Mouse (Mus musculus) heart, adult 10 weeks (tissue): ENCODE results near the gene Gm49380. TPM values are rescaled to one million over a fixed set of nuclear protein-coding genes. Genes with fewer than 3 reads are reported as not detected.

Experiments
- polyA plus RNA-seq: library from polyadenylated mRNA; stranded (reverse); fragments of 350-450 nt; fragmentation: Illumina TruSeq; extraction: RNeasy Lipid Tissue Mini Kit (QIAGEN cat#74804); gene quantifications from one replicate; pipeline ENCODE4 v1.2.3, GENCODE M21; 2014; ENCODE audit warnings: low read depth, low replicate concordance

The Gm49380 gene
- polyA plus RNA-seq = 0.18 TPM

GRCm38 (mm10) chr9:44113105-44113789, at the start of gene Gm49380, which contains the start of gene Rnf26:
TSS of gene Gm49380 (minus strand) at chr9:44113500.
TSS of gene Rnf26 (minus strand) at chr9:44113517.

GRCm38 (mm10) chr9:44134101-44134850, 21.0 kb upstream of the Gm49380 start, which contains the start of gene Mcam:
TSS of gene Mcam (plus strand) at chr9:44134469.

GRCm38 (mm10) chr9:44107110-44107509, 6.2 kb downstream of the Gm49380 start, which contains the start of gene C1qtnf5:
TSS of gene C1qtnf5 (plus strand) at chr9:44107245.

GRCm38 (mm10) chr9:44101490-44101889, 11.8 kb downstream of the Gm49380 start, which contains the start of gene Mfrp:
TSS of gene Mfrp (plus strand) at chr9:44101729.

GRCm38 (mm10) chr9:44066785-44067225, 46.5 kb downstream of the Gm49380 start, which contains the start of gene Usp2:
TSS of gene Usp2 (plus strand) at chr9:44067021.

GRCm38 (mm10) chr9:44042836-44043707, 70.2 kb downstream of the Gm49380 start, which contains the start of gene Thy1:
TSS of gene Thy1 (plus strand) at chr9:44043384.

Other genes with a start within 250 kb of the Gm49380 start
- 18.9 TPM for gene Thy1, start 70.1 kb downstream of the Gm49380 start, polyA plus RNA-seq
- gene Usp2, start 46.5 kb downstream of the Gm49380 start, polyA plus RNA-seq = 58.5 TPM
- not detected for gene Mfrp, start 11.8 kb downstream of the Gm49380 start, polyA plus RNA-seq
- gene C1qtnf5, start 6.3 kb downstream of the Gm49380 start, polyA plus RNA-seq = 5.8 TPM
- gene Rnf26, start within 50 bp of the Gm49380 start, polyA plus RNA-seq = 5.6 TPM
- 45.0 TPM for gene Mcam, start 21.0 kb upstream of the Gm49380 start, polyA plus RNA-seq
- gene Cbl, start 120.5 kb upstream of the Gm49380 start, polyA plus RNA-seq = 9.4 TPM
- gene Ccdc153, start 127.2 kb upstream of the Gm49380 start, polyA plus RNA-seq = not detected
- 2.5 TPM for gene Pdzd3, start 138.0 kb upstream of the Gm49380 start, polyA plus RNA-seq
- gene Nlrx1, start 155.1 kb upstream of the Gm49380 start, polyA plus RNA-seq = 13.5 TPM
- 0.47 TPM for gene Abcg4, start 175.1 kb upstream of the Gm49380 start, polyA plus RNA-seq
- 7.7 TPM for gene Hinfp, start 192.2 kb upstream of the Gm49380 start, polyA plus RNA-seq
- gene C2cd2l, start 206.8 kb upstream of the Gm49380 start, polyA plus RNA-seq = 16.3 TPM
- gene Dpagt1, start 212.5 kb upstream of the Gm49380 start, polyA plus RNA-seq = 17.7 TPM
- gene H2afx, start 221.2 kb upstream of the Gm49380 start, polyA plus RNA-seq = 8.9 TPM
- gene Hmbs, start 230.7 kb upstream of the Gm49380 start, polyA plus RNA-seq = 44.7 TPM
- 19.6 TPM for gene Vps11, start 248.2 kb upstream of the Gm49380 start, polyA plus RNA-seq